Mouse (Mus musculus): ENCODE data around the gene Gusb.

The Gusb gene

DNA sequence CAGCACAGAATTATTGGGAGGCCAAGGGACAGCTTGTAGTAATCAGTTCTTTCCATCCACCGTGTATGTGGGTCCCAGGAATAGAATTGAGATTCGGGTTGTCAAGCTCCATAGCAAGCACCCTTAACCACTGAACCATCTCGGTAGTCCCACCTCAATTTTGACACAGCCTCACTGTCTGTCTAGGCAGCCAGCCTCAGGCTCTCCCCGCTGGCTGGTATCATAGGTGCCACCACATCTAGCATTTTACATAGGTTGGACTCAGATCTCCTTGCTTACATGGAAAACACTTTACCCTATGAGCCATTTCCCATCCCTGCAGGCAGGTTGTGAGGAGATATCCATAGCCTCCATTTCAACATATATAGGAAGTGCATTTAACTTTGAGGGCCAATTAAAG lies 28.5 kb downstream of the Gusb start:
- no peak for DNase-seq (ENCODE audit: low spot score)

DNA sequence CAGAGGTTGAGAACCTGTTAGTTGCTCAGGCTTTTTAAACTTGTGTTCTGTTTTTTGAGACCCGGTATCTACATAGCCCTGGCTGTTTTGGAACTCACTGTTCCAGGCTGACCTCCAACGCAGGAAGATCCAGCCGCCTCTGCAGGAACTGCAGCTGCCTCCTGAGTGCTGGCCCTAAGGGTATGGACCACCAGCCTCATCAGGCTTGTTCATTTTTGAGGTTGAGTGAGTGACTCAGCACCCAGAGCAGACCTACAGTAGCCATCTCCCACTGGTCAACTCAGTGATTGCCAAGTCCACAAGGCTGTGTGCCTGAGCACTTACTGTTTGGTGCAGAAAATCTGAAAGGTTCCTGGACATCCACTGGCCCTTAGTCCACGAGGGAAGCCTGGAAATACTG lies 31.4 kb downstream of the Gusb start:
- no peak for DNase-seq (ENCODE audit: low spot score)

DNA sequence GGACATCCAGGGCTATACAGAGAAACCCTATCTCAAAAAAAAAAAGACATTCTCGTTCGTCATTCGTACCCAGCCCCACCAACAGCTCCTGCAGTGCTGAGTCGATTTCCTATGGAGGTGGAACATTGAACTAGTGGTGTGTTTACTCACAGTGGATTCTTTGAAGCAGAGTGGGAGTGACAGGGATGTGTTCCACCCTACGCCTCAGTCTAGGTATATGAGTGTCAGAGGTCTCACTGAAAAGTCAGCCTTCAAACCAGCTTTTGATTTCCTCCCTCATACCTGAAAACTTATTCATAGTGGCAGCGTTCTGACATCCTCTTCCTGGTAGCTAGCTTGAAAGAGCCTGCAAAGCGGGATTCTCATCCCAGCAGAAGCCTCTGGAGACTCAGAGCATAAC lies 34.4 kb downstream of the Gusb start:
- DNase-seq (ENCODE audit: low spot score): no peak

DNA sequence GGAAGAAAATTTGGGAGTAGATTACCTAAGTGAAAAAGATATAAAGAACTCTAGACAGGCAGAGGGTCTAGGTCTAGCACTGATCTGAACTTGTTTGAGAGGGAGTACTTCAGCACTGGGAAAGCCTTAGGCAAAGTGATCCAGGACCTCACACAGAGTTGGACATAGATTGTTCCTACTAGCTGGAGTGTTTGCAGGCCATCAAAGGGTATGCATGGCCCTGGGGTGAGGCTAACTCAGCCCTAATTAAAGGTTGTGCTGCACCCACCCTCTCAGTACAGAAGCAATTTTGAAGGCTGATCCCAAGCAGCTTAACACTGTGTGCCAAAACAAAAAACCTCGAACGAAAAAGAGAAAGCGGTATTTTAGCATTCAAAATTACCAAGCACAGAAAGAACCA lies 36.4 kb downstream of the Gusb start:
- no peak for DNase-seq (ENCODE audit: low spot score)

GRCm38 (mm10) chr5:129963224-129963623 lies 39.6 kb downstream of the Gusb start:
- DNase-seq (ENCODE audit: low spot score): no peak

- no peak for DNase-seq (ENCODE audit: low spot score)
Measured at GRCm38 (mm10) chr5:129955792-129956191, 47.1 kb downstream of the Gusb start.

- DNase-seq (ENCODE audit: low spot score): no peak
Measured at GRCm38 (mm10) chr5:129954473-129955254, 48.2 kb downstream of the Gusb start.

DNA sequence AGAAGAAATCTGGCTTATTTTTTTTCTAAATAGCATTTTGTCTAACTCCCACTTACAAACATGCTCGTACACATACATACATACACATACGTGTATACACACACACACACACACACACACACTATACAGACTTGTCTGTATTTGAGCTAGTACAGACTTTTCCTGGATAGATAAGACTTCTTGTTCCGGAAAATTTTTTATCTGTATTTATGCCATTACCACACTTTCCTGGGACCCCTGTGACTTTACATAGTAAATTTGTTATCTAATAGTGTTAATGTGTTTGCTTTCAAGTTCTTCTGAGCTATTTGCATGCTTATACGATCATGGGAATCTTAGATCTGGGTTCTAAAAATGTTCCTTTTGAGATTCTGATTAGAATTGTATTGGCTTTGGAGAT lies 50.7 kb downstream of the Gusb start:
- no peak for DNase-seq (ENCODE audit: low spot score)

GRCm38 (mm10) chr5:129947528-129948033 lies 55.3 kb downstream of the Gusb start:
- no peak for DNase-seq (ENCODE audit: low spot score)

DNA sequence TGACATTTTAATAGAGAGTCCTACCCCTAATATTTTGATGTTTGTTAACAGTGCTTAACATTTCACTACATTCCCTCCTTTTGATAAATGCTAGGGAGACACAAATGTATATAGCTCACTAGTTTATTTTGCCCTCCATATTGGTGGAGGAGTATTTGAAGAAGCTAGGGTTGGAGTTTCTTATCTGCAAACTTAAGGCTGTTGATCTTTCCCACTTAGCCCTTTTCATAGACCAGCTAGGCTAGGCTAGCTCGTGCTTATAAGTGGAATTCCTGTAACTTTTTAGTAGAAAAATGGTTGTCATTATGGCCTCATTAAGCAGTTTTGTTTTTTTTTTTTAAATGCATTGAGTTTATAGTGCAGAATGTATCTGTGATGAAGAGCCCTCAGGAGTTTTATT lies 59.4 kb downstream of the Gusb start:
- no peak for DNase-seq (ENCODE audit: low spot score)

- peak; percentile 25 for DNase-seq (ENCODE audit: low spot score)
Measured at GRCm38 (mm10) chr5:129942073-129942939, 60.5 kb downstream of the Gusb start.

- peak; percentile 99 for DNase-seq (ENCODE audit: low spot score)
Measured at GRCm38 (mm10) chr5:129941495-129942045, 61.3 kb downstream of the Gusb start, which contains the start of gene Vkorc1l1. Gene Vkorc1l1, plus strand, starts transcription at chr5:129941970.

DNA sequence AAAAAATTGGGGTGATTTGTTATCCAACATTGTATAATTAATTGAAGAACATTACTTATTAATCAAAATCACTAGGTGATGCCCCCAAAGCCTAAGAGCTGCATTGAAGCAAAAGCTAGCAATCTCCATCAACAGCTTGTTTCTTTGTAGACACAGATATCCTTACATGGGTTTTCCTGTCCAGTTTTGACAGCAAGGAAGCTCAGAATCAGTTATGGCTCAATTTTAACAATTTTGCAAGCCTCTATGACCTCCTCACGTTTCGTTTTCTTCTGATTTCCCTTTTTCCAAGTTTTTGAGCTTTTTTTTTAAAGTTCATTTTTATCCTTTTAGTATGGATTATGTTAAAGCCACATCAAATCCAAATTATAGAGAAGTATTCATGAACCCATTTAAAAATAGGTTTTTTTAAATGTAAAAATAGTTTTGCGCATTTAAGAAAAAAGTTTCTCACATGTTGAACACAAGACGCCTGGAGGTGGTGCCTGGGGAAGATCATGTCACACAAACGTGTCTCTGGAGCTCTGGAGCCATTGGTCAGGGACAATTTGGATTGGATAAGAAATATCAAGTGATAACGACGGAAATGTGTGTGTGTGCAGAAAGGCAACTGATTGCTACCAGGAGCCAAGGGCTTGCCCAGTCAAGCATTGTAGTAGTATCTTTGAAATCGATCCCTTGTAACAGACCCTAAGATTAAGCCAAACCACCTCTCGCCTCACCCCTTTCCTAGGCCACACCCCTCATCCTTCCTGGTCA lies 61.9 kb downstream of the Gusb start:
- no peak for DNase-seq (ENCODE audit: low spot score)

DNA sequence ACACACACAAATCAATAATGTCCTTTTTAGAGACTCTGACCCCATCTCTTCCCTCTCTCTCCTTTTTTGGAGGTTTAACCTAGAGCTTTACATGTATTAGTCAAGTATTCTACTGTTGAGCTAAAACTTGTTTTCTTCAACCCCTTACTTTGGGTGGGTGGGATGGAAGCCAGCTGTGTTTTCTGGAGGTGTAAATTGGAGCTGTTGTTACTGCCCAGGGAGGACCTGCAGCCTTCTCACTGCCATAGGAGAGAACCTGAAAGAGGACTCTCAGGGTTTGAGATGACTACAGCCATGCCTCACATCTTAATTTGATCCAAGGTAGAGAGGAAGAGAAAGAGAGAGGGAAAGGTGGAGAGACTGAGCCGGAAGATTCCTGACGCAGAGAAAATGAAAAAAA lies 62.6 kb downstream of the Gusb start:
- no peak for DNase-seq (ENCODE audit: low spot score)
